Mouse (Mus musculus) erythroblast, adult 5-6 weeks (primary cell): ENCODE measurements around the gene Scp2. TPM values are rescaled to one million over a fixed set of nuclear protein-coding genes. Genes with fewer than 3 reads are reported as not detected.
A peak's percentile ranks its signal among the peaks of the same experiment; 100 is the strongest.
"Not testable (repeated sequence)": the region's sequence is repeated elsewhere in the genome, so short reads cannot be mapped to it uniquely, and the experiment has no call there.

Source experiments
- ATAC-seq: replicated peaks from 2 replicates; pipeline ENCODE4 v1.8.0; 2016; ENCODE audit warnings: moderate number of reproducible peaks, mild to moderate bottlenecking, moderate TSS enrichment, inconsistent platforms; ENCODE audit not compliant: poor library complexity, low FRiP score, severe bottlenecking
- total RNA-seq, 2 experiments: library from RNA; stranded (forward) in 1 of 2; stranded (reverse) in 1 of 2; fragments of 150-400 nt in 1 of 2; fragments of 200-764, 138-1000 nt in 1 of 2; gene quantifications; 2 replicates each; pipeline versions ENCODE4 v1.2.3 to v1.2.4; 2015 to 2017; ENCODE audit warnings: low replicate concordance in 2 of 2

Gene Scp2
- total RNA-seq, 2 experiments from 2014 or later = 74.2 to 78.6 TPM

DNA sequence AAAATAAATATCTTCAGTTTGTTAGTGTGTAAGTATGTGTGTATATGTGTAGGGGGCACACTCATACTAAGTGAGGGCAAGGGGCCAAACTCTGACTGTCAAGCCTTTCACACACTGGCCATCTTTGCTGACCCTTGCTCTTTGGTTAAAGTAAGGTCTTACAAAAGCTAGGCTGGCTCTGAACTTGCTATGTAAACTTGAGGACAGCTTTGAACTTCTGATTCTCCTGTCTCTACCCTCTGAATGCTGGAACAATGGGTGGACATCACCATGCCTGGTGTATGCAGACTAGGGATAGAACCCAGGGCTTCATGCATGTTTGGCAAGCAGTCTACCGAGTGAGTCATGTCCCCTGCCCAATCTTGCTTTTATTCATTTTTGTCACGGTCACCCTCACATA is 28.3 kb downstream of the Scp2 start:
- no peak for ATAC-seq

DNA sequence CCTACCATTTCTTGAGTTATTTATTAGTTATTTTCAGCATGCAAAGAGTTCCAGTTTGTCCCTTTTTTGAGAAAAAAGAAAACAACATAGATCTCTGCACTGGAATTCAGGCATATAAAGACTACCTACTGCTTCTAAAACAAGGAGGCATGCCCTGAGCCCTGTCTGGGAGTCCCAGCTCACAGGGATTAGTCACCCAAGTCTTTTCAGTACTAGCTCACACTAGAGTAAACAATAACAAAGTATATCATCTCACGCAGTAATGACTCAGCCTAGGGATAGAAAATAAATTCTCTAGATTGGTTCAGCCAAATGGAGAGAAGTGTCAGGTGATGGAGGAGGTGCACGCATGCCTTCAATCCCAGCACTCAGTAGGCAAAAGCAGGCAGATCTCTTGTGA is 34.1 kb downstream of the Scp2 start:
- ATAC-seq = no peak

DNA sequence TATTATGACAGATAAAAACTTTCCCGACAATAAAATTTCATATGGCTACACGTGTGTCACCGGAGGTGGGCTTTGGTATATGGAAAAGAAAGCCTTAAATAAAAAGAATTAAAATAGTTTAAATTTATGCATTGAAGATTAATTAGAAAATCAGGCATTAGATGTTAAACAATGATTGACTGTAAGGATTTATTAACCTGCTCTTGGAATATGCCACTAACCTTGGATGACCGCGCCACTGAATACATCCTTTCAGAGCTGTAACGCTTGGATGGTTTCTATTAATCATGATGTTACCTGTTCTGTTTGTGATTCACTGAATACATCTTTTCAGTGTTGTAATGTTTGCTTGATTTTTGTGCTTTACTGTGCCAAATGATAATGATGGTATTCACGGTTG is 35.1 kb downstream of the Scp2 start:
- no peak for ATAC-seq

DNA sequence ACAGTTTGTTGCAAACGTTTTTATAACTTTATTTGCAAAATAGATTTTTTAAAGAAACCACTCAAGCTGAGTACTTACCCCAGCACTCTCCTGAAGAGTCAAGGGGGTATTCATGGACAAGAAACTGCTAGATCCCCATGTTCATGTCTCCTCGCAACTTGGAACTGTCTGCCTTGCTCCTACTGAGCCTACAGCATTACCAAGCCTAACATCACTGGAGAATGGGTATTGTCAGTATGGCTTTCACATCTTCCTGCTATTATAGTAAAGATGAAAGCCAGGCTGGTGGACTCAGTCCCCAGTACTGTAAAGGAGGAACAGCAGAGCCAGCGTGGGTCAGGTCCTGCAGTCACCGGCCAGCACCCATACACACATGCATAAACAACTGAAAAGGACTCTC is 48.5 kb downstream of the Scp2 start, which contains the start of gene Podn:
Podn (minus strand) TSS at position 101 of the 400 bp plus-strand sequence.
- no peak for ATAC-seq

DNA sequence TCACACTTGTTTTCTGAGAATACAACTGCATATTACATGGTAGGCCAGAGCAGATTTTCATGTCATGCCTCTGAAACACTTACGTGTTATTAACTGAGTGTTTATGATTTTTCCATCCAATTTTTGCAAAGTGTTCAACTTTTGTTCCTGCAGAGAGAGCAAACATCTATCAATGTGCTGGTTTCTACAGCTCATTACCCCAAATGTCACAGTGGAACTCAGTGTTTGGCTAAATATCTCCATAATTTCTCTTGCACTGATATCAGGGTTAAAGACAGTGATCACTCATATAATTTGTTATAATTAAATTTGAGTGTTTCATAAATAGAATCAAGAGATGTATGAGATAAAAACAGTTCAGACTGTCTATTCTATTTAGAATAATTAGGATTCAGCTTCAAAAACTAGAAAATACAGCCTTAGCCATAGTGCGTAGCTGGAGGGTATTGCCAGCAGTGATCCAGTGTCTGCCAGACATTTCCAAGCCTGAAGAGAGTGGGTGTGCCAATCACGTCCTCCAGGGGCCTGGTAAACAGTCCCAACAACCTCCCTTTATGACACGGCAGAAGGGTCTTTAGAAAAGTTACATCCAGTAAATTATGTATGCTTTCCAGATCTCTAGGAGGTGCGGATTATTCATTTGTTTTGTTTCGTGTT is 51.9 kb downstream of the Scp2 start:
- ATAC-seq = no peak

DNA sequence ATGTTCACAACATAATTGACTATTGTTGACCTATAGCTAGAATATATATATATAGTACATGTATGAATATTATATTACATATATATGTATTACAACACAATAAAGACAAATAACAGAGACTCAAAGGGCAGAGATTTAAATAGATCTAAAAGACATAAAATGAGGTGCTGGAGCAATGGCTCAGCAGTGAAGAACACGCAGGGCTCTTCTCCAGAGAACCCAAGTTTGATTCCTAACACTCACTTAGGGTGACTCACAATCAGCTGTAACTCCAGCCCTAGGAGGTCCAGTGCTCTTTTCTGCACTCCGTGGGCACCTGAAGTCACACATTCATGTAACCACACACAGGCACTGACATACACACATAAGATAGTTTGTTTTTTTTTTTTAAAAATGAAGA is 60.8 kb downstream of the Scp2 start:
- ATAC-seq = no peak

DNA sequence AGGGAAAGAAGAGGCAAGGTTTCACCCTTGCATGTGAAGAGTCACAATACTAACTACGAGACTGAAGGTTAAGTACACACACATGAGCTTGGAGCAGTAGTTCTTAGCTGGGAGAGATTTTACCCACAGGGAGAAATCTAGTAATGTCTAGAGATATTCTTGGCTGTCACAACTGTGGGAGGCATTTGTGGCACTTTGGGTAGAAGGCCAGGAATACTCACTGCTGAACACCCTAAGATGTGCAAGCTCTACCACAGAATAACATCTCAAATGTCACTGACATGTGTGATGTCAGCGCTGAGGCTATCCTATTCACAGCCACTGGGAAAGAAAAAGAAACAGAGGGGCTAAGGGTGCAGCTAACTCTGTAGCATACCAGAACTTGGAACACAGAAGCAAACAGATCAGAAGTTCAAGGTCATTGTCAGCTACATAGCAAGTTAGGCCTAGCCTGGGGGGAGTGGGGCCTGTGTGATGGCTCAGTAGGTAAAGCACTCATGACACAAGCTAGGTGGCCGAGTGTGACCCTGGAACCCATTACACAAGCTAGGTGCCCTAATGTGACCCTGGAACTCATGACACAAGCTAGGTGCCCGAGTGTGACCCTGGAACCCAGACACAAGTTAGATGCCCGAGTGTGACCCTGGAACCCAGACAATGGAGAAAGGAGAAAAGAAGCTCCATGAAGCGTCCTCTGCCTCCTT is 61.6 kb downstream of the Scp2 start:
- ATAC-seq = no peak

DNA sequence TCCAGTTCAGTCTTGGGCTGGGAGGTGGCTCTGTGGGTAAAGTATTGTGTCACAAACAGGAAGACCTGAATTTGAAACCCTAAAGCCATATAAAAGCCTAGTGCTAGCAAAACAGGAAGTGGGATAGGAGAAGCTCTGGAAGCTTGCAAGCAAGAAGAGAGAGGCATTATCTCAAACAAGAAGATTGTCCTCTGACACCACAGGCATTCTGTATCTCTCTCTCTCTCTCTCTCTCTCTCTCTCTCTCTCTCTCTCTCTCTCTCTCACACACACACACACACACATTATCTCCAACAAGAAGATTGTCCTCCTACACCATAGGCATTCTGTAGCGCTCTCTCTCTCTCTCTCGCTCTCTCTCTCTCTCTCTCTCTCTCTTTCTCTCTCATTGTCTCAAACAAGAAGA is 62.4 kb downstream of the Scp2 start:
- no peak for ATAC-seq

DNA sequence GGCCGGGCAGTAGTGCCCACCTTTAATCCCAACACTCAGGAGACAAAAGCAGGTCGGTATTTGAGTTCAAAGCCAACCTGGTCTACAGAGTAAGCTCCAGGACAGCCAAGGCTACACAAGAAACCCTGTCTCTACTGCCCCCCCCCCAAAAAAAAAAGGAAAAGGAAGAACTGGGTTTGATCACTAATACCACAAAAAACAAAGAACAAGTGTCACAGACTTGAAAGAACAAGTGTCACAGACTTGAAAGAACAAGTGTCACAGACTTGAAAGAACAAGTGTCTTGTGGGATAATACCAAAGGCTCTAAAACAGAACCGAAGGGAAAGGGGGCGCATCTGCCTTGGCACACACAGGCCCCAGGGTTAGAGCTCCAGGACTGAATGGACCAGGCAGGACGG is 63.9 kb downstream of the Scp2 start:
- no peak for ATAC-seq

DNA sequence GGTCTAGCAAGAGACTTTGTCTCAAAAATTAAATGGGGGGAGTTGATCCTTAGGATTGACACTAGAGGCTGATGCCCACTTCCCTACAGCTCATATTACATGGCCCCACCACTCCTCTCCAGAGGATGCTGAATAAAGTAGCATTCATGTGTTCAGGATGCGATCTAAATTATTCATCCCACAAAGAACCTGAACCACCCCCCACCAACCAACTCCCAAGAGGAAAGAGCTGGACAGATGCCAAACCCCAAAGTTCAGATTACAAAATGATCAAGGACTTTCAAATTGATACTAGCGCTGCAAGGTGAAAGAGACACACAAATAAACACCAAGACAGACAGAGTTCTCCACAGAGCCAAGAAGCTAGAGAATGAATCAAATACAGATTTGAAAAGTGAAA is 65.0 kb downstream of the Scp2 start:
- no peak for ATAC-seq

DNA sequence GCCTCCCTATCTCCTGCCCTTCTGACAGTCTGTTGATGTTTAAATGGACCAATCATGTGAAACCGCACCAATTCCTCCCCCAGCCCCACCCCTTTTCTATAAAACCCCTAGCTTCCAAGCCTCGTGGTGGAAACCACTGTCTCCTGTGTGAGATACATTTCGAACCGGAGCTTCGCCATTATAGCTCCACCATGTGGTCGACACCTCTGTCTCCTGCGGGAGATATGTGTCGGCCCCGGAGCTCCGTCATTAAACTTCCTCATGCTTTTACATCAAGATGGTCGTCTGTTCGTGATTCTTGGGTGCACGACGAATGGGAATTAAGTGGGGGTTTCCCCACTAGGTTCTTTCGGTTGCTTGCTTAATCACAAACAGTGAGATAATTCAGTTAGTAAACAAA is 65.6 kb downstream of the Scp2 start:
- not testable (repeated sequence) for ATAC-seq

DNA sequence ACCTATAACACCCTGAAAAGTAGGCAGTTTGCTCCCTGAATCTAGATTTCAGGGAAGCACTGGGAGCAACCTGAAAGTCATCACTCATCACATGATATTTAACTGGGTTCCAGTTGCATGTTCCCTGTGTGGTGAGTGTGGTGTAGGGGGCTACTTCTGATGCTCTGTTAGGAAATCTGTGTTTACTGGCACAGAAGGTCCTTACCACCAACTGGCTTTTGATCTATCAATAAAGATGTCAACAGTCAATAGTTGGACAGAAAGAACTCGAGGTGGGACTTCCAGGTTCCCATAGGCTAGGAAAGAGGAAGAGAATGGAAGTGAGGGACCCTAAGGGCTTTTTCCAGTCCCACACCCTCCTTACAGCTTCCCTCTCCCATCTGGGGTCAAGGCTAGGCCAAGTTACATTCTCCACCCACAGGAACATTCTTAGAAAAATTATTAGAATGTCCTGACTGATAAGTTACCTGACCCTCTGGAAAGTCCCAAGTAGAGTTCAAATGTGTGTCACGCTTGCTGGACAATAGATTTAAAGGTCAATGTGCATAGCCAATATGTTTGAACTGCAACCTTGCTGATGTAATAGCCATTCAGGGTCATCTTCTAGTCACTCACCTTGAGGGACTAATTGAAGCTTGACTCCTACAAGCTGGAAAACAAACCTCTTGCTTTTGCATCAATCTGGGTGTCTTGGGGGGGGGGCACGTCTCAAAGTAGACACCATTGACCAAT is 67.4 kb downstream of the Scp2 start:
- no peak for ATAC-seq

DNA sequence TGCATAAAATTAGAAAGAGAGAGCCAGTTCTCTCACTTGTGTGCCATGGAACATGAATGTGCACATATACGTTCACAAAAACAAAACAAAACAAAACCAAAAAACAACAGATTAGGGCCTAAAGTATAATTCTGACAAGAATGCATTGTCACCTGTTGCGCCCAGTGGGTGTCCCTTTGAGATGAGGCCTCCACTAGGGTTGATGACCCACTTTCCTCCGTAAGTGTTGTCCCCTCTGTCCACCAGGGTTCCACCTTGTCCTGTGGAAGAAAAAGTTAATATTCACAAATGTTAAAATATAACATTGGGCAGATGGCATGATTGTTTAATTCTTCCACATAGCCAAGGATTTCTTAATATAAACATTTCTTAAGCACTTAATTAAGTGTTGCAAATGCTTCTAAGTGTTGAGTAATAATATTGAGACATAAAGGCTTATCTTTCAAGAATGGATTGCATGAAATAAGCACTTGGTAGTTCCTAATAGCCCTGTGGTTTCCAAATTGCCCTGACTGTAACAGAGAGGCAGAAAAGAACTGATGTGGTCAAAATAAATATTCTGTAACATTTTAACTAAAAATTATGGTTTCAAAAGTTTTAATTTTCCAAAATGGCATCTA is 70.5 kb downstream of the Scp2 start:
- no peak for ATAC-seq

DNA sequence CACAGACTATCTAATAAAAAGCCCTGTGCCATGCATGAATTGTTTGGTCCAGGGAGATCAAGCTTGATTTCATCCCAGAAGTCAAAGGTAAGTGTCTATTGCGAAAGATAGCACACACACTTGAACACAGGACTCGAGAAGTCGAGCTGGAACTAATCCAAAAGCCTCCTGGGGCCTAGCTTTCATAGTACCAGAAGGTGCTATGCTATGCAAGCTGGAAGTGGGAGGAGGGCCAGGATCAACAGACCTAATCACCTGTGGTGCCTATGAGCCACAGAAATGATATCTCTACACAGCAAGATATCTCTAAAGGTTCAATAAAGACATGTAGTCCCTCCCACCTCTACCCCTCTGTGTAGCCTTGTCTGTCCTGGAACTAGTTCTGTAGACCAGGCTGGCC is 72.7 kb downstream of the Scp2 start:
- no peak for ATAC-seq

DNA sequence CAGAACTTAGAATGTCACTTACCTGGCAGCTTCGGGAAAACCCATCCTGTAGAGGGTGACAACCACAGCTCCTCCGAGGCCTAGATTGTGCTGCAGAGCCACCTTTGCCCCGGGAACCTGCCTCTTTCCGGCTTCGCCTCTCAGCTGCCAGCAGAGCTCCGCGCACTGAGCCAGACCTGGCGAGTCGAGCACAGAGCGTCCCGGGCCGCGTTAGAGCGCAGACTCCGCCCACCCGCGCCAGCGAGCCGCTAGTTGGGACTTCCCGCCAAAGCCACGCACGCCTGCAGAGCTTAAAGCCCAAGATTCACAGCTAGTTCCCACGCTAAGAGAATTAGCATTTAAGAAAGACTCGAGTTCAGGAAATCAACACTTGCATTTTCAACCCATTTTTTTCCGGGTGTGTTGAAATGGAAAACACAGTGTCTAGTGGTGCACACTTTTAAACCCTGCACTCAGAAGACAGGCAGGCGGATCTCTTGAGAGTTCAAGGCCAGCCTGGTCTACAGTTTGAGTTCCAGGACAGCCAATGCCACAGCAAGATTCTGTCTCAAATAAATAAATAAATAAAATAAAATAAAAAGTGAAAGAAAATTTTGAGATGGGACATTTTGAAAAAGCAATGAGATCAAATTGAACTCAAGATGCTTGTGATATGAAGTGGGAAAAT is 73.4 kb downstream of the Scp2 start:
- ATAC-seq = peak; percentile 99

DNA sequence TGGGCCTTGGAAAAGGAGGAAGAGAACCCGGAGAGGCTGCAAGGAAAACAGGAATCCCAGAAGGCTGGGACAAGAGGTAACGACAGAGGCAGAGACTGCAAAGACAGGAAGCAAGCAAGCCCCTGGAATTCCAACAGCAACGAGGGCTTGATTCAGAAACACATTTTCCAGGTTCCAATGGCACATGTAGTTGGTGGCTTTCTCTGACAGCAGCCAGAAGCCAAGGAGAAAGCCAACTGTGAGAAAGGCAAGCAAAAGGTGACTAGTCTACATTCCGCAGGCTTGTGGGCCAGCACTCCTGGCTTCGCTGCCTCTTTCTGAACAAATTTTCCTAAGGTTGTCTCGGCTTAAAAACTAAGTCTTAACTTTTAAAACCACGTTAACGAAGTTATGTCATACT is 74.1 kb downstream of the Scp2 start:
- 0 out of 2 replicates have a peak, but pooled peaks have one; percentile 43 for ATAC-seq

DNA sequence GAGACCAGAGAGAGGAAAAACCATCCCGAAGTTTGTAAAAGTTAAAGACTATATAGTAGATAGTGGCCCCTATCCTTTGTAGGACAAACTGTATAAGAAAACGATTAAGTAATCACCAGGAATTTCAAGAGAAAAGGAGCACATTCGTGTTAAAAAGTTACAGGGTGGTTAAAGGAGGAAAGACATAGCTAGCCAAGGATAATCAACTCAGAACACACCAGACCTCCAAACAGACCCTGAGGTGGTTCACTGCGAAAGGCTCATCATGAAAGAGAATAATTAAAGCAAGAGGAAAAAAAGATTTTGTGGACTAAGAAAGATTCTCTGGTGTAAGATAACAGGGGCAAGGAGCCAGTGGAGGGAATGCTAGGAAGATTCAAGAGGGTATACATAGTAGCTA is 74.5 kb downstream of the Scp2 start:
- no peak for ATAC-seq

DNA sequence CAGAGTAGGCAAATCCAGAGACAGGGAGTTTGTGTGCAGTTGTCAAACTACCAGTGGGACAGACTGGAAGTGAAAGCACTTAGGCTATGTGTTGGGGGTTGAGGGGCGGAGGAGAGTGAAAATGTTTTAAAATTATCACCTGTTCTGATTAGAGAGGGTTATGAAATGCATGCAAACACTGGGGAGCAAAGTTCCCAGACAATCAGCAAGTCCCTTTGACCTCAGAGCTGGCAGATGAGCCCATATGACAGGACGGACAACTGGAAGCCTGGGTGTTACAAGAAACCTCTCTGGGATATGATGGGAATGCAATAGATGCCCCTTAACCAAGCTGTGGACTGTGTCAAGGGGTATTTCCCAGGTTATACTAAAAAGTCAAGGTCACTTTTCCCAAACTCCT is 76.7 kb downstream of the Scp2 start:
- ATAC-seq = no peak

DNA sequence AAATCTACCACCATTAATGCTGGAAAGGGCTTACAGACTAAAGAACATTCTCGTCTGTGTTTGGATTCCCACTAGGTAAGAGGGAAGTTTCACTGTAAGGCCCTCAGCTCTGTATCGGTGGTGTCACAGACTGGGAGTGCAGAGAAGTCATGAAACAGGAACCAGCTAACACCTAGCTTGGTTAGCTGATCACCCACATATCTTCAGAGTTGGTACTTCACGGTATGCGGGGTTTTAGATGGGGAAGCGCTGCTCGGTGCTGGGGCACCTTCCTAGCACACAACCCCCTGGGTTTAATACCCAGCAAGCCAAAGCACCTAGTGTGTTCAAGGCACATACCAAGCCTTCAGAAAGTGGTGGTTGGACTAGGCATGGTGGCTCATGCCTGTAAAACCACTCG is 77.5 kb downstream of the Scp2 start:
- ATAC-seq = no peak

DNA sequence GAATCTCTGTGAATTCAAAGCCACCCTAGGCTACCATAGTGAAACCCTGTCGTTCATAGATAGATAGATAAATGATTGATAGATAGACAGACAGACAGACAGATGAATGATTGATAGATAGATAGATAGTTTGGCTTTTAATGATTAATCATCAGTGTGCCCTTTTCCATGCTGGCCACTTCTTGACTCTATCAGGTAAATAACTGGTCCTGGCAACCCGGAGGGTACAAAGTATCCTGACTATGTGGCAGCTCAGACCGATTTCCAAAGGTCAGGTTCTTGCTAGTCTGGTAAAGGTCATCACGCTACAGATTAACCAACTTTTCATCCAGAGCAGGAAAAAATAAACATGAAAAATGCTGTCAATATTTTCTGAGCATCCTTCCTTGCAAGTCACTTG is 78.2 kb downstream of the Scp2 start:
- ATAC-seq = no peak
